Mouse (Mus musculus) hindbrain, embryonic 12.5 days (tissue): ENCODE measurements around the gene Otud6a. TPM values are rescaled to one million over a fixed set of nuclear protein-coding genes. Genes with fewer than 3 reads are reported as not detected.
A peak's percentile ranks its signal among the peaks of the same experiment; 100 is the strongest.
"Not testable (repeated sequence)": the region's sequence is repeated elsewhere in the genome, so short reads cannot be mapped to it uniquely, and the experiment has no call there.

ENCODE experiments used
- ATAC-seq: fragments of 200-750 bp; cut with Nextera tagmentation; 2 replicates; pipeline ENCODE4 v1.8.0; 2017; ENCODE audit warnings: moderate TSS enrichment; ENCODE audit not compliant: low FRiP score
- H3K27ac ChIP-seq: fragments of 300-500 bp; sonication (generic); 2 replicates; pipeline ENCODE4 v1.5.1; 2016; ENCODE audit warnings: mild to moderate bottlenecking
- H3K27me3 ChIP-seq: fragments of 300-500 bp; sonication (generic); 2 replicates; pipeline ENCODE4 v1.6.1; 2016; ENCODE audit warnings: mild to moderate bottlenecking
- H3K36me3 ChIP-seq: fragments of 300-500 bp; sonication (generic); 2 replicates; pipeline ENCODE4 v1.6.1; 2016; ENCODE audit warnings: mild to moderate bottlenecking
- H3K4me1 ChIP-seq: fragments of 300-500 bp; sonication (generic); 2 replicates; pipeline ENCODE4 v1.6.1; 2016
- H3K4me2 ChIP-seq: fragments of 300-500 bp; sonication (generic); replicated peaks from 2 replicates; pipeline ENCODE4 v1.6.1; 2016; ENCODE audit warnings: mild to moderate bottlenecking
- H3K4me3 ChIP-seq: fragments of 300-500 bp; sonication (generic); 2 replicates; pipeline ENCODE4 v1.5.1; 2016; ENCODE audit warnings: mild to moderate bottlenecking
- H3K9ac ChIP-seq: fragments of 300-500 bp; sonication (generic); 2 replicates; pipeline ENCODE4 v1.6.1; 2016; ENCODE audit warnings: mild to moderate bottlenecking, moderate library complexity
- H3K9me3 ChIP-seq: fragments of 300-500 bp; sonication (generic); replicated peaks from 2 replicates; pipeline ENCODE4 v1.6.1; 2016; ENCODE audit warnings: mild to moderate bottlenecking
- WGBS: fragments of 180-500 bp; shearing (Covaris S2); methylation state at CpG from one replicate; pipeline ENCODE4 v1.1.7; 2016; 5-methylcytosine and 5-hydroxymethylcytosine counted together
- polyA plus RNA-seq: library from polyadenylated mRNA; unstranded; fragments of >200 nt; fragmentation: Nextera tagmentation; extraction: Ambion mirVana; gene quantifications from 2 replicates; pipeline ENCODE4 v1.2.1, GENCODE M21; 2016

The Otud6a gene
- not detected in 2 replicates for polyA plus RNA-seq

GRCm38 (mm10) chrX:100428693-100429092 is at the start of gene Otud6a:
Otud6a (plus strand) TSS chrX:100429013.
- H3K4me2 ChIP-seq: no peak within 1 kb of the TSS
- no peak within 1 kb of the TSS for H3K9ac ChIP-seq
- no peak for ATAC-seq
- H3K4me1 ChIP-seq: no peaks in the 10 kb centered on the region; the same call in 1 of the 2 replicates
- H3K27me3 ChIP-seq: peaks cover 16% of the 10 kb centered on the region
- no peaks in the 10 kb centered on the region for H3K9me3 ChIP-seq
- no peaks in the 10 kb centered on the region for H3K36me3 ChIP-seq
- H3K4me3 ChIP-seq: no peak within 1 kb of the TSS
- H3K27ac ChIP-seq: no peak within 1 kb of the TSS
- WGBS: 89% methylated on average over 21 of the region's 21 CpGs

GRCm38 (mm10) chrX:100389887-100390286 is 38.9 kb upstream of the Otud6a start:
- peaks cover 9% of the 10 kb centered on the region; the same call in 1 of the 2 replicates for H3K27me3 ChIP-seq

GRCm38 (mm10) chrX:100392304-100392703 is 36.5 kb upstream of the Otud6a start:
- Histone ChIP-seq H3K27ac (no peak overlapping the region), H3K4me2 (no peak overlapping the region), H3K4me1 (no peaks in the 10 kb centered on the region), H3K4me3 (no peak overlapping the region), H3K27me3 (peaks cover 22% of the 10 kb centered on the region), H3K36me3 (no peaks in the 10 kb centered on the region), H3K9me3 (no peaks in the 10 kb centered on the region), H3K9ac (no peak overlapping the region)
- WGBS: 30% methylated on average over 6 of the region's 6 CpGs
- ATAC-seq: 0 out of 2 replicates have a peak, but pooled peaks have one; percentile 26

More at GRCm38 (mm10) chrX:100389887-100390286, 38.9 kb upstream of the Otud6a start:
- Histone ChIP-seq H3K4me3 (no peak overlapping the region), H3K4me1 (no peaks in the 10 kb centered on the region), H3K9ac (no peak overlapping the region), H3K9me3 (no peaks in the 10 kb centered on the region), H3K27ac (no peak overlapping the region), H3K36me3 (no peaks in the 10 kb centered on the region), H3K4me2 (no peak overlapping the region)
- WGBS: 85% methylated on average over 1 of the region's 1 CpGs
- no peak for ATAC-seq

DNA sequence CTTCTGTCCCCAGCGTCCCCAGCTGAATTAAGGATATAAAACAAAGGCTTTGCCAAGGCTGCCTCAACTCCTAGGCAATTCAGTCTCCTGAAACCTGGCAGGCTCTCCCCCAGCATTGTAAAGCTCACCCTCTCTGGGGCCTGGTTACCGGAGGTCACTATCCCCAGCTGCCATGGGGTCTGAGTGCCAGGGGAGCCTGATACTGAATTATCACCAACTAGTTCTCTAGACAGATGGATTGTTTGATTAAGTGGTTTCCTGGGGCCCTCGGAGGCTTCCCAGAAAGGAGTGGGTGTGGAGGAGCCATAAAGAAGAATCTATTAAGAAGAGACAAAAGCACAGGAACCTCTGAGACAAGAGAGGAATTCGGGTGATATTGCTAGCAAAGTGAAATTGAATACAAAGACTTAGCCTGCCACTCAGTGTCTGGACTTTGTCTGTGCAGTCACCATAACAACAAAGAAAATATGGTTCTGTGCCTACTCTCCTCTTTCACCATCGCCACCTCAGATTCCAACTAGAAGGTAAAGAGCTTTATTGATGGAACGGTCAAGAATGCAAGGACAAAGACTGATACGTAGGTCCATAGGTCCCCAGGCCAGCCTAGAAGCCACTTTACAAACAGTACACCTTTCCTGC is 34.5 kb upstream of the Otud6a start:
- no peaks in the 10 kb centered on the region for H3K9me3 ChIP-seq
- no peak overlapping the region for H3K4me3 ChIP-seq
- ATAC-seq: no peak
- no peaks in the 10 kb centered on the region for H3K36me3 ChIP-seq
- H3K27ac ChIP-seq: no peak overlapping the region
- H3K4me1 ChIP-seq: no peaks in the 10 kb centered on the region
- H3K27me3 ChIP-seq: peaks cover 22% of the 10 kb centered on the region
- H3K4me2 ChIP-seq: no peak overlapping the region
- WGBS: 63% methylated on average over 7 of the region's 7 CpGs
- no peak overlapping the region for H3K9ac ChIP-seq

- H3K27me3 ChIP-seq: peaks cover 22% of the 10 kb centered on the region
- H3K4me2 ChIP-seq: no peak overlapping the region
- H3K4me3 ChIP-seq: no peak overlapping the region
- no peak overlapping the region for H3K27ac ChIP-seq
- no peaks in the 10 kb centered on the region for H3K36me3 ChIP-seq
- no peaks in the 10 kb centered on the region for H3K4me1 ChIP-seq
- no peaks in the 10 kb centered on the region for H3K9me3 ChIP-seq
- 75% methylated on average over 8 of the region's 8 CpGs for WGBS
- H3K9ac ChIP-seq: no peak overlapping the region
- no peak for ATAC-seq
These were observed 33.8 kb upstream of the Otud6a start for GRCm38 (mm10) chrX:100395026-100395425.

DNA sequence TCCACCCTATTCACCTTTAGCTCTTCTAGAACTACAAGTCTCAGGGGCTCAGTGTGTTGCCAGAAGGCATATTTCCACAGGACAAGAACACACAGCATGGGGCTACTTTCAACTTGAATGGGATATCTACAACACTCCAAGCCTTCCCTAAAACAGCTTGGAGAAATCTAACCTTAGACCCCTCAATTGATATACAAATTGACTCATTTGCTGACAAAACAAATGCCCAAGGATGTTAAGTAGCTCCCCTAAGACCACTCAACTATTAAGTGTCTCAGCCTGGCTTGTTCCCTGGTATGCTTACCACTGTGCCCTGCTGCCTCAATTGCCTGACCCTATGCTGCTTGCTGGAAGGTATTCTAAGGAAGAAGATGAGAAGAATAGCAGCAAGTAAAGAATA is 27.9 kb upstream of the Otud6a start:
- Histone ChIP-seq H3K36me3 (no peaks in the 10 kb centered on the region), H3K9ac (no peak overlapping the region), H3K27me3 (peaks cover 18% of the 10 kb centered on the region), H3K27ac (no peak overlapping the region), H3K4me1 (no peaks in the 10 kb centered on the region), H3K4me2 (no peak overlapping the region), H3K9me3 (no peaks in the 10 kb centered on the region), H3K4me3 (no peak overlapping the region)
- no peak for ATAC-seq

- WGBS: 83% methylated on average over 5 of the region's 5 CpGs
- peaks cover 11% of the 10 kb centered on the region for H3K27me3 ChIP-seq
These were observed 27.2 kb upstream of the Otud6a start for GRCm38 (mm10) chrX:100401657-100402056.

GRCm38 (mm10) chrX:100409245-100409644 is 19.6 kb upstream of the Otud6a start:
- no peak for ATAC-seq
- Histone ChIP-seq H3K36me3 (no peaks in the 10 kb centered on the region), H3K4me3 (no peak overlapping the region), H3K4me2 (no peak overlapping the region), H3K27me3 (peaks cover 5% of the 10 kb centered on the region; the same call in 1 of the 2 replicates), H3K27ac (no peak overlapping the region), H3K9me3 (no peaks in the 10 kb centered on the region), H3K4me1 (no peaks in the 10 kb centered on the region), H3K9ac (no peak overlapping the region)
- 74% methylated on average over 1 of the region's 1 CpGs for WGBS

More at GRCm38 (mm10) chrX:100401657-100402056, 27.2 kb upstream of the Otud6a start:
- Histone ChIP-seq H3K9ac (no peak overlapping the region), H3K9me3 (no peaks in the 10 kb centered on the region), H3K4me3 (no peak overlapping the region), H3K27ac (no peak overlapping the region), H3K4me2 (no peak overlapping the region), H3K36me3 (no peaks in the 10 kb centered on the region), H3K4me1 (no peaks in the 10 kb centered on the region)
- ATAC-seq: no peak

DNA sequence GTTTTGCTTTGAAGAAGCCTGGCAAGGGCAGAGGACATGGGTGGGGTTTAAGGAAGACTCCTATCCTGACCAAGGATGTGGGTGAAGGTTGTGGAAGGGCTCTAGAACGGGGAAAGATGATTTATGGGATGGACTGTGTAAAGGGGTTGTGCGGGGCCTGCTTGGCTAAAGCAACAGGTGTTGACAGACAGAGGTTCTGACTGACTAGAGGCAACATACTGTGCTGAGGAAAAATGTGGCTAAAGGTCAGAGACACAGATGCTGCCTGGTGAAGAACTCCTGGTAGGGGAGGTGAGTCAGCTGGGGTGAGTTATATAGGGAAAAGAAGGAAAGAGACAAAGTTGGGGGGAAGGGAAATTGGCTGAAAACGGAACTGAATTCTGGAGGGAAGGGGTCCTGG is 3.5 kb downstream of the Otud6a start:
- Histone ChIP-seq H3K27me3 (peaks cover 30% of the 10 kb centered on the region), H3K4me3 (no peak overlapping the region), H3K27ac (no peak overlapping the region), H3K36me3 (no peaks in the 10 kb centered on the region), H3K4me1 (no peaks in the 10 kb centered on the region; the same call in 1 of the 2 replicates), H3K9ac (no peak overlapping the region), H3K9me3 (no peaks in the 10 kb centered on the region), H3K4me2 (no peak overlapping the region)
- WGBS: 51% methylated on average over 3 of the region's 3 CpGs
- no peak for ATAC-seq

- H3K27ac ChIP-seq, H3K4me2 ChIP-seq, H3K9ac ChIP-seq, H3K27me3 ChIP-seq, H3K4me1 ChIP-seq, ATAC-seq, H3K4me3 ChIP-seq, H3K36me3 ChIP-seq, H3K9me3 ChIP-seq: not testable (repeated sequence)
- WGBS: 83% methylated on average over 2 of the region's 2 CpGs
These were observed 13.8 kb downstream of the Otud6a start, which contains the start of gene Awat2 for GRCm38 (mm10) chrX:100442617-100443016. Awat2 (minus strand) TSS chrX:100442717.

- no peaks in the 10 kb centered on the region for H3K36me3 ChIP-seq
- ATAC-seq: no peak
- H3K4me2 ChIP-seq: no peak overlapping the region
- no peak overlapping the region for H3K27ac ChIP-seq
- no peak overlapping the region for H3K4me3 ChIP-seq
- peaks cover 7% of the 10 kb centered on the region; the same call in 1 of the 2 replicates for H3K27me3 ChIP-seq
- H3K9me3 ChIP-seq: no peaks in the 10 kb centered on the region
- 91% methylated on average over 7 of the region's 7 CpGs for WGBS
- H3K9ac ChIP-seq: no peak overlapping the region
- no peaks in the 10 kb centered on the region for H3K4me1 ChIP-seq
These were observed 14.7 kb downstream of the Otud6a start for GRCm38 (mm10) chrX:100443532-100443931.

DNA sequence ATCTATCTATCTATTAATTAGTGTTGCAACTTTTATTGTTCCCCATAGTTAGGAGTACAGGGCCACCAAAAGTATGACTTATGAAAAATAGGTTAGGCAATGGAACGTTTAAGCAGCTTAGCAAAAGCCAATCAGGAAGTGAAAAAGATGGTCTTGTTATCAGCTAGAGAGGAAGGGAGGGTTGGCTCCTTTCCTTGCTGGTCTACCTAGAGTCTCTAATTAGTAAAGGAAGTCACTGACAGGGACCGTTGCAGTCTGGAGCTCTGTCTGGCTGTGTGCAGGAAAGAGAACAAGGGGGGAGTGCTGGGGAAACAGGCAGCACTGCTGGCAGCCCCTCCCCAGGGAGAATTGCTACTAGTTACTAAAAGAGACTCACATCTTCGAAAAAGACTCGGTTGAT is 39.2 kb downstream of the Otud6a start:
- Histone ChIP-seq H3K4me3 (no peak overlapping the region), H3K27me3 (peaks cover 17% of the 10 kb centered on the region), H3K4me1 (no peaks in the 10 kb centered on the region), H3K9me3 (no peaks in the 10 kb centered on the region), H3K27ac (no peak overlapping the region), H3K9ac (no peak overlapping the region), H3K4me2 (no peak overlapping the region), H3K36me3 (no peaks in the 10 kb centered on the region)
- WGBS: 70% methylated on average over 4 of the region's 4 CpGs
- ATAC-seq: no peak

DNA sequence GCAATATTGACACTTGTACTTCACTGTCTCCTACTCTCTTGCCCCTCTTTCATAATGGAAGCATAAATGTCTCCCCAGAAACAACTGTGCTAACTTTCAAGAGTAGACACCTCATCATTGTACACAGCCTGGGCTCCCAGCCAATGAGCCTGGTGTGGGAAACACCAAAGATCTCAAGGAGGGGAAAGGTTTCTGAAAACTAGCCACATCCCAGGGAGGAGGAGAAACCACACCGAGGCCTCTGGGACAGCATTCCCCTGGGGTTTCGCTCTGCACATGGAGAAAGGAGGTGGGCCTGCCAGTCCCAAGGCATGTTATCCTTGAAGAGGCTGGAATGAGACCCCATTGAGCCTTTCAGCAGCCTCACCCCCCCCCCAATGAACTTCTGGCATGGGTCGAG is 41.3 kb downstream of the Otud6a start:
- no peak overlapping the region for H3K4me2 ChIP-seq
- H3K9ac ChIP-seq: no peak overlapping the region
- 94% methylated on average over 3 of the region's 3 CpGs for WGBS
- H3K4me1 ChIP-seq: no peaks in the 10 kb centered on the region
- no peak overlapping the region for H3K4me3 ChIP-seq
- ATAC-seq: no peak
- H3K9me3 ChIP-seq: no peaks in the 10 kb centered on the region
- H3K27me3 ChIP-seq: peaks cover 18% of the 10 kb centered on the region
- H3K27ac ChIP-seq: no peak overlapping the region
- no peaks in the 10 kb centered on the region for H3K36me3 ChIP-seq
